Comparison of ENCODE assay signal across 21 mouse cellular contexts in the genomic region with DNA sequence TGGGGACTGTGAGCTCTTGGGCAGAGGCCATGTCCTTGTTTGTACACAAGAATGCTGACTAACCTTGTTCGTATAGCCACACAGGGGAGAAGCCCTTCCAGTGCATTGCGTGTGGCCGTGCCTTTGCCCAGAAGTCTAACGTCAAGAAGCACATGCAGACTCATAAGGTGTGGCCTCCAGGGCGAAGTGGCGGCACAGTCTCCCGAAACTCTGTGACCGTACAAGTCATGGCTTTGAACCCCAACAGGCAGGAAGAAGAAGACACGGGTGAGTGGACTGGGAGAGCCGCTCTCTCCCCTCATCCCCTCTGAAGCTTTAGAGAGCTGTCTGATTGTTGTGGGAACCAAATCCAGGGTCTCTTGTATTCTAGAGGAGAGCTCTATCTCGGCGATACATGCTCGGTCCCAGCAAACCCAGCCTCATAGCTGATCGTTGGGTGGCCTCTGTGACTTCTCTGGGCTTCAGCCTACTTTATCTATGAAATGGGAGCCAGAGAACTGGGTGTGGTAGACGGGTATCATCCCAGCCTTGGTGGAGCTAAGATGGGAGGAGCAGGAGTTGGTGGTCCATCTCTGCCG. TPM values are rescaled to one million over a fixed set of nuclear protein-coding genes. Genes with fewer than 3 reads are reported as not detected.
DNase-seq lines count a peak whose midpoint lies in the region; ATAC-seq and TF ChIP-seq lines count a peak whose summit lies in the region.
"Had no signal": no experiment of that assay in that cellular context is flagged by ENCODE, and none has a peak within 500 bp of the region (broad histone marks: within the 10 kb centered on the region; RNA-seq: fewer than 3 reads in every experiment).

No protein-coding gene starts in this region.

- no peak for TF ChIP-seq CTCF in intestine, postnatal 0 days (IDR thresholded peaks at IDR 0.05; ENCODE audit: low read depth)
- no peak for TF ChIP-seq CTCF in liver, embryonic 14.5 days (IDR thresholded peaks at IDR 0.05; ENCODE audit: low read depth)

- H3K4me3 ChIP-seq in intestine, embryonic 15.5 days (replicated peaks): no peak overlapping the region
- no peak overlapping the region for H3K4me3 ChIP-seq in intestine, postnatal 0 days (ENCODE audit: low read depth, low read length)
- H3K4me3 ChIP-seq in liver, embryonic 14.5 days (ENCODE audit: insufficient read depth in 1 of 2, low read depth in 2 of 2, low read length in 2 of 2): peak overlapping the region; percentile 68 to 79
- H3K4me3 ChIP-seq: embryonic facial prominence, embryonic 15.5 days; midbrain, embryonic 13.5 days had no signal

- H3K27ac ChIP-seq in intestine, embryonic 15.5 days: no peak overlapping the region
- H3K27ac ChIP-seq in intestine, postnatal 0 days (ENCODE audit: low read depth, low read length): no peak overlapping the region
- H3K27ac ChIP-seq in liver, embryonic 14.5 days: peak overlapping the region; percentile 98
- H3K27ac ChIP-seq: embryonic facial prominence, embryonic 15.5 days; kidney, postnatal 0 days; midbrain, embryonic 13.5 days had no signal

- peaks cover 8% of the 10 kb centered on the region; the same call in 1 of the 2 replicates for H3K36me3 ChIP-seq in intestine, embryonic 15.5 days
- H3K36me3 ChIP-seq in intestine, postnatal 0 days (ENCODE audit: control insufficient read depth, insufficient read depth): peaks cover 18% of the 10 kb centered on the region; the same call in 1 of the 2 replicates
- peaks cover 13% of the 10 kb centered on the region for H3K36me3 ChIP-seq in liver, embryonic 14.5 days (replicated peaks; ENCODE audit: control insufficient read depth, insufficient read depth, low read depth)

- H3K4me1 ChIP-seq in intestine, embryonic 15.5 days (replicated peaks): no peaks in the 10 kb centered on the region
- H3K4me1 ChIP-seq in intestine, postnatal 0 days (replicated peaks; ENCODE audit: control insufficient read depth, insufficient read depth, low read length): 0 out of 2 replicates have a peak, but pooled peaks cover 2% of the 10 kb centered on the region
- H3K4me1 ChIP-seq in liver, embryonic 14.5 days (replicated peaks; ENCODE audit: control insufficient read depth in 2 of 2, insufficient read depth in 2 of 2, low read length in 1 of 2): peaks cover 33 to 42% of the 10 kb centered on the region in 2 experiments
- H3K4me1 ChIP-seq: embryonic facial prominence, embryonic 15.5 days; midbrain, embryonic 13.5 days had no signal

- H3K9ac ChIP-seq in intestine, embryonic 15.5 days: no peak overlapping the region
- H3K9ac ChIP-seq in intestine, postnatal 0 days (ENCODE audit: low read depth, low read length): no peak overlapping the region
- peak overlapping the region; percentile 97 for H3K9ac ChIP-seq in liver, embryonic 14.5 days (replicated peaks)
- H3K9ac ChIP-seq: embryonic facial prominence, embryonic 15.5 days; forebrain, postnatal 0 days; midbrain, embryonic 13.5 days had no signal

- WGBS in intestine, embryonic 15.5 days: 92% methylated on average over 16 of the region's 16 CpGs
- WGBS in intestine, postnatal 0 days: 88% methylated on average over 16 of the region's 16 CpGs
- WGBS in liver, embryonic 14.5 days (ENCODE audit: insufficient replicate concordance): 21% methylated on average over 16 of the region's 16 CpGs

- no peaks in the 10 kb centered on the region for H3K27me3 ChIP-seq in intestine, embryonic 15.5 days (replicated peaks)
- H3K27me3 ChIP-seq in intestine, postnatal 0 days (replicated peaks; ENCODE audit: control insufficient read depth, insufficient read depth, low read length): no peaks in the 10 kb centered on the region
- no peaks in the 10 kb centered on the region for H3K27me3 ChIP-seq in liver, embryonic 14.5 days (ENCODE audit: control insufficient read depth, insufficient read depth, low read length)
- H3K27me3 ChIP-seq: embryonic facial prominence, embryonic 15.5 days; midbrain, embryonic 13.5 days had no signal

- H3K9me3 ChIP-seq in intestine, embryonic 15.5 days: no peaks in the 10 kb centered on the region
- no peaks in the 10 kb centered on the region for H3K9me3 ChIP-seq in intestine, postnatal 0 days (ENCODE audit: control insufficient read depth)
- H3K9me3 ChIP-seq in liver, embryonic 14.5 days (ENCODE audit: control insufficient read depth, low read length): no peaks in the 10 kb centered on the region
- H3K9me3 ChIP-seq: embryonic facial prominence, embryonic 15.5 days; midbrain, embryonic 13.5 days had no signal

- peak; percentile 66 for TF ChIP-seq EP300 in liver, embryonic 14.5 days (IDR thresholded peaks at IDR 0.05; ENCODE audit: low read depth)

- no peak overlapping the region for H3K4me2 ChIP-seq in intestine, embryonic 15.5 days (replicated peaks)
- no peak overlapping the region for H3K4me2 ChIP-seq in intestine, postnatal 0 days (replicated peaks; ENCODE audit: low read depth)
- peak overlapping the region; percentile 69 for H3K4me2 ChIP-seq in liver, embryonic 14.5 days (ENCODE audit: low read depth)
- H3K4me2 ChIP-seq: embryonic facial prominence, embryonic 15.5 days; midbrain, embryonic 13.5 days had no signal

- DNase-seq in liver, embryonic 14.5 days (ENCODE audit: low read depth in 3 of 3, low spot score in 3 of 3): peak; percentile 80 to 86 (median 82)
- DNase-seq in spleen, postnatal 4 days (ENCODE audit: low spot score in 2 of 2): peak; percentile 72 to 82
- DNase-seq in frontal cortex, postnatal 10 days (ENCODE audit: low spot score in 2 of 2): no peak
- DNase-seq in left cerebral cortex, adult 8-10 months (ENCODE audit: low spot score in 2 of 2): no peak
- no peak for DNase-seq in cerebellum, postnatal 14 days
- DNase-seq: adrenal gland, postnatal 36 days; cerebellum, adult 11 months; forebrain, postnatal 0 days; gastrocnemius, postnatal 10 days; lung, postnatal 10 days; right cerebral cortex, postnatal 25 days; thymus, adult 18-20 months had no signal

- ATAC-seq in intestine, embryonic 15.5 days: peak; percentile 61; the same call in 1 of the 2 replicates
- no peak for ATAC-seq in intestine, postnatal 0 days
- peak; percentile 72 for ATAC-seq in erythroblast, adult 5-6 weeks (replicated peaks; ENCODE audit: low FRiP score, poor library complexity, severe bottlenecking)
- peak; percentile 85 for ATAC-seq in liver, embryonic 14.5 days (ENCODE audit: insufficient read depth)
- ATAC-seq: activated CD4-positive, CD25-positive, alpha-beta regulatory T cell, adult 4 months; forebrain, postnatal 0 days; midbrain, embryonic 13.5 days had no signal

RNA-seq across cellular contexts. Expression of gene 4930519P11Rik, which starts 19.1 kb away (rescaled TPM):
- not detected in 2 replicates for polyA plus RNA-seq in intestine, embryonic 15.5 days (2015; fragmentation: Nextera tagmentation; extraction: Ambion mirVana)
- 0.26 TPM in 1 of 2 replicates, not detected in the other for polyA plus RNA-seq in intestine, postnatal 0 days (2015; fragmentation: Nextera tagmentation; extraction: Ambion mirVana)
- 6.7 TPM in 1 of 2 replicates, not detected in the other for total RNA-seq in erythroblast, adult 5-6 weeks (2015; ENCODE audit: low replicate concordance)
- 1.8 TPM in 1 of 2 replicates, not detected in the other for total RNA-seq in erythroblast, adult 5-6 weeks (2017; ENCODE audit: low replicate concordance)
- polyA plus RNA-seq in liver, embryonic 14.5 days (2012; rRNA removed): 0.35 TPM in 1 of 2 replicates, not detected in the other
- polyA plus RNA-seq in liver, embryonic 14.5 days (2014; fragmentation: Nextera tagmentation; extraction: Ambion mirVana): 0.32 TPM in 1 of 2 replicates, not detected in the other
- total RNA-seq in left cerebral cortex, adult 8-10 months (2022): not detected
- total RNA-seq: gastrocnemius, postnatal 10 days; layer of hippocampus, postnatal 14 days had no signal
- polyA plus RNA-seq: activated CD4-positive, CD25-positive, alpha-beta regulatory T cell, adult 4 months; forebrain, postnatal 0 days; heart, postnatal 0 days had no signal

RNA-seq across cellular contexts. Expression of gene Zfp341, which starts 19.2 kb away (rescaled TPM):
- 0.69 and 1.0 TPM in 2 replicates for polyA plus RNA-seq in intestine, embryonic 15.5 days (2015; fragmentation: Nextera tagmentation; extraction: Ambion mirVana)
- 0.17 and 0.44 TPM in 2 replicates for polyA plus RNA-seq in intestine, postnatal 0 days (2015; fragmentation: Nextera tagmentation; extraction: Ambion mirVana)
- total RNA-seq in erythroblast, adult 5-6 weeks (2015; ENCODE audit: low replicate concordance): 6.9 and 11.0 TPM in 2 replicates
- 6.4 TPM in 2 replicates for total RNA-seq in erythroblast, adult 5-6 weeks (2017; ENCODE audit: low replicate concordance)
- 3.6 and 3.9 TPM in 2 replicates for polyA plus RNA-seq in liver, embryonic 14.5 days (2012; rRNA removed)
- 1.1 and 2.2 TPM in 2 replicates for polyA plus RNA-seq in liver, embryonic 14.5 days (2014; fragmentation: Nextera tagmentation; extraction: Ambion mirVana)
- 10 to 100 TPM in 3 of 4 experiments, 1 to 10 TPM in 1; 9.5 to 10.9 (median 10.2) TPM for total RNA-seq in left cerebral cortex, adult 8-10 months (2022)

RNA-seq across cellular contexts. Expression of gene Chmp4b, which starts 19.2 kb away (rescaled TPM):
- polyA plus RNA-seq in intestine, embryonic 15.5 days (2015; fragmentation: Nextera tagmentation; extraction: Ambion mirVana): 36.3 and 36.4 TPM in 2 replicates
- 60.8 and 62.4 TPM in 2 replicates for polyA plus RNA-seq in intestine, postnatal 0 days (2015; fragmentation: Nextera tagmentation; extraction: Ambion mirVana)
- total RNA-seq in erythroblast, adult 5-6 weeks (2015; ENCODE audit: low replicate concordance): 28.0 and 35.7 TPM in 2 replicates
- total RNA-seq in erythroblast, adult 5-6 weeks (2017; ENCODE audit: low replicate concordance): 47.3 and 59.0 TPM in 2 replicates
- 48.0 and 84.2 TPM in 2 replicates for polyA plus RNA-seq in liver, embryonic 14.5 days (2012; rRNA removed)
- 8.1 and 9.1 TPM in 2 replicates for polyA plus RNA-seq in liver, embryonic 14.5 days (2014; fragmentation: Nextera tagmentation; extraction: Ambion mirVana)
- total RNA-seq in left cerebral cortex, adult 8-10 months (2022): 100 to 1,000 TPM; 201 to 231 (median 219) TPM

RNA-seq across cellular contexts. Expression of gene Pxmp4, which starts 28.8 kb away (rescaled TPM):
- 28.0 and 32.9 TPM in 2 replicates for polyA plus RNA-seq in intestine, embryonic 15.5 days (2015; fragmentation: Nextera tagmentation; extraction: Ambion mirVana)
- polyA plus RNA-seq in intestine, postnatal 0 days (2015; fragmentation: Nextera tagmentation; extraction: Ambion mirVana): 62.5 and 66.6 TPM in 2 replicates
- total RNA-seq in erythroblast, adult 5-6 weeks (2015; ENCODE audit: low replicate concordance): 9.0 and 9.6 TPM in 2 replicates
- 7.5 and 11.2 TPM in 2 replicates for total RNA-seq in erythroblast, adult 5-6 weeks (2017; ENCODE audit: low replicate concordance)
- 18.7 and 27.6 TPM in 2 replicates for polyA plus RNA-seq in liver, embryonic 14.5 days (2012; rRNA removed)
- 30.2 and 35.4 TPM in 2 replicates for polyA plus RNA-seq in liver, embryonic 14.5 days (2014; fragmentation: Nextera tagmentation; extraction: Ambion mirVana)
- 10 to 100 TPM; 13.2 to 15.2 (median 14.1) TPM for total RNA-seq in left cerebral cortex, adult 8-10 months (2022)

Comparison
In these comparisons a context has a peak if more than half of its experiments do, and no peak if none do; other contexts are left out.
1. H3K4me3 ChIP-seq: peak in liver, embryonic 14.5 days (2 of 2); none in intestine, embryonic 15.5 days (single experiment) and intestine, postnatal 0 days (single experiment).
2. DNase-seq: peak in liver, embryonic 14.5 days (3 of 3) and spleen, postnatal 4 days (2 of 2); none in frontal cortex, postnatal 10 days (0 of 2), left cerebral cortex, adult 8-10 months (0 of 2) and cerebellum, postnatal 14 days (0 of 2).